Mouse (Mus musculus): ENCODE data around the gene Pdik1l. TPM values are rescaled to one million over a fixed set of nuclear protein-coding genes. Genes with fewer than 3 reads are reported as not detected.
A peak's percentile ranks its signal among the peaks of the same experiment; 100 is the strongest.

The Pdik1l gene
- total and polyA plus RNA-seq, 3 experiments, result 4.0 to 53.2 (median 42.9) TPM

DNA sequence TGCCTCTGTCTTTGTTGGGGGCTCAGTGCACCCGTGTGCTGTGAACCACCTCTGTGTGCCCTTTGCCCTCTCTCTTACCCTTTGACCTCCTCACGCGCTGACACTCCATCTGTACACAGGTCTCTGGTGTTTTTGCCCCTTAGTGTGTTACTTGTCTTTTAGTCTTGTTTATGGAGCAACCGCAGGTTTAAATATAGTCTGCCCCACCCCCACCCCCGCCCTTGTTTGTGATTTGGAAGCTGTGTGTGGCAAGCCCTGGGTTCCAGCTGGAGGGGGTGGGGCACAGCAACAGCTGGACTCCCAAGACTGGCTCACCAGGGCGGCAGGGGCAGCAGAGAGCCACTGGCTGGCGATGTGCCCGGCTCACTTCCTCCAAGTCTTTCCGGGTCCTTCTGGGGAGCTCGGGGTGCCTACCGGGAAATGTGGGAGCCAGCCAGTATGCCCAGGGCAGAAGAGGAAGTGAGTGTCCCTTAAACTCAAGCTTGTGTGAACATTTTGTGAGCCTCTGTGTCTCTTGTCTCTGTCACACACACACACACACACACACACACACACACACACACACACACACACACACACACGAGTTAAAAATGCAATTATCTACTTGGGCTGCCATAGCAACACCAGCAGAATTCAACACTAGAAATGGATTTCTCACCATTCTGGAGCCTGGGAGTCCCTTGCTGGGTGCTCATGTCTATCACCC is 19.8 kb upstream of the Pdik1l start:
- ATAC-seq (ENCODE audit: extremely low read depth, insufficient number of reproducible peaks, low FRiP score, poor library complexity, severe bottlenecking) (no peak), DNase-seq (ENCODE audit: low spot score) (peak; percentile 51)
- TF ChIP-seq POLR2AphosphoS5 (IDR thresholded peaks at IDR 0.05; ENCODE audit: insufficient replicate concordance, low read depth, low read length) (no peak), CTCF (IDR thresholded peaks at IDR 0.05; ENCODE audit: low read depth, low read length) (no peak), GATA1 (IDR thresholded peaks at IDR 0.05; ENCODE audit: borderline replicate concordance, low read length) (no peak), GATA2 (IDR thresholded peaks at IDR 0.05; ENCODE audit: borderline replicate concordance, low read depth, low read length) (no peak), TAL1 (conservative IDR thresholded peaks at IDR 0.05; ENCODE audit: low read depth, low read length) (no peak)
- no peaks in the 10 kb centered on the region for H3K9me3 ChIP-seq (replicated peaks)
- peaks cover 39% of the 10 kb centered on the region for H3K27me3 ChIP-seq (ENCODE audit: insufficient read depth, low read length)
- no peaks in the 10 kb centered on the region for H3K36me3 ChIP-seq (replicated peaks)
- no peak overlapping the region for H3K4me3 ChIP-seq (ENCODE audit: low read depth, low read length)
- H3K4me1 ChIP-seq (ENCODE audit: insufficient read depth, low read depth, low read length), result peaks cover 7% of the 10 kb centered on the region

GRCm38 (mm10) chr4:134306963-134307362 is 19.3 kb upstream of the Pdik1l start:
- no peak for DNase-seq (ENCODE audit: low spot score)
- no peaks in the 10 kb centered on the region for H3K9me3 ChIP-seq (replicated peaks)
- no peak for TF ChIP-seq GATA1 (IDR thresholded peaks at IDR 0.05; ENCODE audit: borderline replicate concordance, low read length)
- TF ChIP-seq POLR2AphosphoS5 (IDR thresholded peaks at IDR 0.05; ENCODE audit: insufficient replicate concordance, low read depth, low read length), result no peak
- no peak for TF ChIP-seq CTCF (IDR thresholded peaks at IDR 0.05; ENCODE audit: low read depth, low read length)
- no peak for TF ChIP-seq GATA2 (IDR thresholded peaks at IDR 0.05; ENCODE audit: borderline replicate concordance, low read depth, low read length)
- TF ChIP-seq TAL1 (conservative IDR thresholded peaks at IDR 0.05; ENCODE audit: low read depth, low read length), result no peak
- H3K27me3 ChIP-seq (ENCODE audit: insufficient read depth, low read length), result peaks cover 38% of the 10 kb centered on the region
- ATAC-seq (ENCODE audit: extremely low read depth, insufficient number of reproducible peaks, low FRiP score, poor library complexity, severe bottlenecking), result no peak
- peaks cover 7% of the 10 kb centered on the region for H3K4me1 ChIP-seq (ENCODE audit: insufficient read depth, low read depth, low read length)
- H3K36me3 ChIP-seq (replicated peaks), result no peaks in the 10 kb centered on the region
- H3K4me3 ChIP-seq (ENCODE audit: low read depth, low read length), result no peak overlapping the region

GRCm38 (mm10) chr4:134302084-134302483 is 14.4 kb upstream of the Pdik1l start:
- TF ChIP-seq GATA2 (IDR thresholded peaks at IDR 0.05; ENCODE audit: borderline replicate concordance, low read depth, low read length) (no peak), TAL1 (conservative IDR thresholded peaks at IDR 0.05; ENCODE audit: low read depth, low read length) (no peak), CTCF (IDR thresholded peaks at IDR 0.05; ENCODE audit: low read depth, low read length) (no peak), POLR2AphosphoS5 (IDR thresholded peaks at IDR 0.05; ENCODE audit: insufficient replicate concordance, low read depth, low read length) (no peak), GATA1 (IDR thresholded peaks at IDR 0.05; ENCODE audit: borderline replicate concordance, low read length) (no peak)
- Histone ChIP-seq H3K36me3 (replicated peaks) (no peaks in the 10 kb centered on the region), H3K4me3 (ENCODE audit: low read depth, low read length) (no peak overlapping the region), H3K4me1 (ENCODE audit: insufficient read depth, low read depth, low read length) (peaks cover 19% of the 10 kb centered on the region), H3K9me3 (replicated peaks) (no peaks in the 10 kb centered on the region), H3K27me3 (ENCODE audit: insufficient read depth, low read length) (peaks cover 6% of the 10 kb centered on the region)
- DNase-seq (ENCODE audit: low spot score), result no peak
- ATAC-seq (ENCODE audit: extremely low read depth, insufficient number of reproducible peaks, low FRiP score, poor library complexity, severe bottlenecking), result no peak

DNA sequence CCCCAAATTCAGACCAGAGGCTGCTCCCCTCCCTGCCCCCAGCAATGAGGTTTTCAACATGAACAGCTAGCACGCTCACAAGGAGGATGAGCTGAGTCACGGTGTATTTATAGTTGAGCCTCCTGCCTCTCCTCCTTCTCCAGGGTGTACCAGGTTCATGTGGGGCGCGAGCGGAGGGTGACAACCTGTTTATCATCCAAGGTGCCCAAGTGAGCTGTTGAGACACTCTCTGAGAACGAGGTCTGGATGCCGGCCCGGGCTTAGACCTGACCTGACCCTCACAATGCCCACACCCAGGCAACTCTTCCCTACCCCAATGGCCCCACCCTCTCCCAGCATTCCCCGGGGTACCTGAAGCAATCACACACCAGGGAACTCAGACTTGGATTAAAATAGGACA is 12.6 kb upstream of the Pdik1l start:
- no peak for TF ChIP-seq POLR2AphosphoS5 (IDR thresholded peaks at IDR 0.05; ENCODE audit: insufficient replicate concordance, low read depth, low read length)
- no peak for TF ChIP-seq CTCF (IDR thresholded peaks at IDR 0.05; ENCODE audit: low read depth, low read length)
- TF ChIP-seq TAL1 (conservative IDR thresholded peaks at IDR 0.05; ENCODE audit: low read depth, low read length), result no peak
- no peak for TF ChIP-seq GATA2 (IDR thresholded peaks at IDR 0.05; ENCODE audit: borderline replicate concordance, low read depth, low read length)
- no peak for TF ChIP-seq GATA1 (IDR thresholded peaks at IDR 0.05; ENCODE audit: borderline replicate concordance, low read length)
- Histone ChIP-seq H3K36me3 (replicated peaks) (no peaks in the 10 kb centered on the region), H3K4me3 (ENCODE audit: low read depth, low read length) (peak overlapping the region; percentile 46; the same call in 1 of the 2 replicates), H3K9me3 (replicated peaks) (peaks cover 3% of the 10 kb centered on the region; the same call in 1 of the 2 replicates), H3K4me1 (ENCODE audit: insufficient read depth, low read depth, low read length) (peaks cover 19% of the 10 kb centered on the region), H3K27me3 (ENCODE audit: insufficient read depth, low read length) (peaks cover 6% of the 10 kb centered on the region)
- DNase-seq (ENCODE audit: low spot score) (peak; percentile 33), ATAC-seq (ENCODE audit: extremely low read depth, insufficient number of reproducible peaks, low FRiP score, poor library complexity, severe bottlenecking) (peak; percentile 28; the same call in 1 of the 2 replicates)

GRCm38 (mm10) chr4:134299498-134299810 is 11.8 kb upstream of the Pdik1l start:
- Histone ChIP-seq H3K27me3 (ENCODE audit: insufficient read depth, low read length) (peaks cover 5% of the 10 kb centered on the region; the same call in 1 of the 2 replicates), H3K4me3 (ENCODE audit: low read depth, low read length) (no peak overlapping the region), H3K9me3 (replicated peaks) (peaks cover 3% of the 10 kb centered on the region; the same call in 1 of the 2 replicates), H3K4me1 (ENCODE audit: insufficient read depth, low read depth, low read length) (peaks cover 19% of the 10 kb centered on the region), H3K36me3 (replicated peaks) (no peaks in the 10 kb centered on the region)
- DNase-seq (ENCODE audit: low spot score) (no peak), ATAC-seq (ENCODE audit: extremely low read depth, insufficient number of reproducible peaks, low FRiP score, poor library complexity, severe bottlenecking) (no peak)
- TF ChIP-seq GATA1 (IDR thresholded peaks at IDR 0.05; ENCODE audit: borderline replicate concordance, low read length), result no peak

DNA sequence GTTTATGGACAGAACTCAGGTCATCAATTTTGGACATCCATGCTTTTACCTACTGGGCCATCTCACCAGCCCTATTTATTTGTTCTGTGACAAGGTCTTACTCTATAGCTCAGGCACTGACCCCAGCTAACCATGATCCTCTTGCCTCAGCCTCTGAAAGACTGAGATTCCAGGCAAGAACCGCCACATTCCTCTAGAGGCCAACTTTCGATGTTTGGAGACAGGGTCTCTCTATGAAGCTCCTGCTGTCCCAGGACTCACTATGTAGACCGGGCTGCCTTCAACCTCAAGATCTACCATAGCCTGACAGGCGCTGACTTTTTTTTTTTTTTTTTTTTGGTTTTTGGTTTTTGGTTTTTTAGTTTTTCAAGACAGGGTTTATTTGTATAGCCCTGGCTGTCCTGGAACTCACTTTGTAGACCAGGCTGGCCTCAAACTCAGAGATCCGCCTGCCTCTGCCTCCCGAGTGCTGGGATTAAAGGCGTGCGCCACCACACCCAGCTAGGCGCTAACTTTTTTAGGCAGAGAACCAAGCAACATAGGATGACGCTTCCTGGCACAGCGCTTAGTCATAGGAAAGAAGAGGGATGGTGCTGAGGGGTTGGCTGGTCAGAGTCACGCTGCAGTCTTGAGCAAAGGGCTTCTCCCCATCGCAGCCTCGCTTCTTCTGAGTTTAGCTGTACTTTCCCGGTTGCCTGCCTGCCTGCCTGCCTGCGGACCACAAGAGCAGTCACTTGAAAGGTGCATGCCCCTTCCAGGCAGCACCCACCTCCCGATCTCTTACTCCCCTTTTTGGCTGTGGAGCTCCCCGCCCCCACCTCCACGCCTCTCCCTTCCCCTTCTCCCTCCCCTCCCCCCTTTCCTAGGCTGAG is 11.2 kb upstream of the Pdik1l start:
- H3K4me3 ChIP-seq (ENCODE audit: low read depth, low read length), result no peak overlapping the region
- H3K9me3 ChIP-seq (replicated peaks), result peaks cover 3% of the 10 kb centered on the region; the same call in 1 of the 2 replicates
- ATAC-seq (ENCODE audit: extremely low read depth, insufficient number of reproducible peaks, low FRiP score, poor library complexity, severe bottlenecking) (no peak), DNase-seq (ENCODE audit: low spot score) (no peak)
- H3K4me1 ChIP-seq (ENCODE audit: insufficient read depth, low read depth, low read length), result peaks cover 19% of the 10 kb centered on the region
- no peaks in the 10 kb centered on the region for H3K36me3 ChIP-seq (replicated peaks)
- TF ChIP-seq POLR2AphosphoS5 (IDR thresholded peaks at IDR 0.05; ENCODE audit: insufficient replicate concordance, low read depth, low read length) (no peak), GATA2 (IDR thresholded peaks at IDR 0.05; ENCODE audit: borderline replicate concordance, low read depth, low read length) (no peak), CTCF (IDR thresholded peaks at IDR 0.05; ENCODE audit: low read depth, low read length) (no peak), GATA1 (IDR thresholded peaks at IDR 0.05; ENCODE audit: borderline replicate concordance, low read length) (no peak), TAL1 (conservative IDR thresholded peaks at IDR 0.05; ENCODE audit: low read depth, low read length) (no peak)
- peaks cover 8% of the 10 kb centered on the region; the same call in 1 of the 2 replicates for H3K27me3 ChIP-seq (ENCODE audit: insufficient read depth, low read length)
